Mouse (Mus musculus) spleen, adult 18-20 months (tissue): ENCODE data around the gene Shq1.

Experiments used
- DNase-seq, 2 experiments: peaks; one replicate each; pipeline ENCODE4 v3.0.0; 2022; ENCODE audit warnings: mixed read lengths in 2 of 2

Shq1 gene

DNA sequence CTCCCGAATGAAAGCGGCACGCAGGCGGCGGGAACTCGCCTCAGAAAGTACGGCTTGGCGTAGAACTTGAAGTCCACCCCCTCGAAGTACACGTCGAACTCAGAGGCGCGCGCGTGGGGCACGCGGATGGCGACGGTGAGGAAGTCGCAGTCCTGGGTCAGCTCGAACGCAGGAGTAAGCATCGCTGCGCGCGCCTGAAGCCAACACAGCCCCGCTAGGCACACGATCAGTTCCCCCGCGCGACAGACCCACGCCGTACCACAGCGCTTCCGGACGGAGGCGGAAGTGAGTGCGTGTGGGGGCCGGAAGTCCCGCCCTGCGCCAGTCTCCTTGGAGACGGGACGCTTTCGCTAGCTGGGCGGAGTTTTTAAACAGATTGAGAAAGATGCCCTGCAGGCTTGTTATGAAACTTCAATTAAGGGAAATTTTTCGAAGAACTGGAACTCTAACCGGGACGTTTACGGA is at the start of gene Shq1:
Shq1 (minus strand) TSS at position 278 of the 465 bp plus-strand sequence.
- DNase-seq = peak; percentile 76 to 87

DNA sequence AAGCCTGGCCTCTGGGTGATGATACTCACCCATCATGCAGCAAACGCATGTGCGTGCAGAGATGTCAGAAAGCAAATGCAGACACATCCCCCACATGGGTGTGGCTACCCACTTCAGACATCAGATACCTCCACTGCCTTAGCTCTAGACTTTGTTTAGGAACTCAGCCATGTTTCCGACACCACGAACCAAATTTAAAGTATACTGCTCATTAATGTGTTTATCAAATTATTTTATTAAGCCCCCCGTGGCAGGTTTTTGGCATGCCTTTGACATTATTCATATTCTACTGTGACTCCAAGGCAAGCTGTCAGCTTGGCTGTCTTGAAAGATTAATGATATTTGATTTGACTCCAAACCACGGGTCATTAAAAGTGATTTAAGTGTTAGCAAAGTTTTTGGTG is 49.1 kb upstream of the Shq1 start:
- DNase-seq = no peak

DNA sequence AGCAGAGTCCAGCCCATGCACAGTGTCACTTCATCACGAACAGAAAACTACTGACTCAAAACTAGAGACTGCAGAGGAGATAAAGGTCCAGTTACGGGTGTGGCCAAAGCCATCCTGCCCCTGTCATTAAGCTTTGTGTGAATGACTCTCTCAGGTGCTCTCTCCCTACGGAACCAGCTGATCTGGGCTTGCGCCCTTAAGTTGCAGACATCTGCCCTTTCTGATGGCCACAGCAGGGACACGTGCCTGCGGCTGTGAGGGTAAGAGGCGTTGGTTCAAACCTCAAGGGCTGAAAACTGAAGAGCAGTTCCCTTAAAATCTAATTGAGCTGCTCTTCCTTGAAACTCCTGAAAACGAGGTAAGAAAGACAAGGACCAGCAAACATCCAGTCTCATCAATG is 45.9 kb upstream of the Shq1 start:
- DNase-seq = no peak

DNA sequence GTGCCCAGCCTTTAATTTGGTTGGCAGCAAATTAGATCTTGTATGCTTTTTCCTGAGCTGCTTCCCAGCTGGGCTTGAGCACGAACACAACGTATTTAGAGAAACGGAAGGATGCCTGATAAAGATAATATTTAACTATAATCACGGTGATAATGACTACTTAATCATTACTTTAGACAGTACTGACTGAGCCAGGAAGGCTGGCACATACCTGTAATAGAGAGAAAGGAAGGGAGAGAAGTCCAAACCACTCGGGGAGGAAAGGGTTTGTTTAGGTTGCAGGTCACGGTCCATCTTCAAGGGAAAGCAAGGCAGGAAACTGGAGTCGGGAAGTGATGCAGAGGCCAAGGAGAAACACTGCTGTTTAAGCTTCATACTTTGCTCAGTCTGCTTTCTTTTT is 45.2 kb upstream of the Shq1 start:
- no peak for DNase-seq

DNA sequence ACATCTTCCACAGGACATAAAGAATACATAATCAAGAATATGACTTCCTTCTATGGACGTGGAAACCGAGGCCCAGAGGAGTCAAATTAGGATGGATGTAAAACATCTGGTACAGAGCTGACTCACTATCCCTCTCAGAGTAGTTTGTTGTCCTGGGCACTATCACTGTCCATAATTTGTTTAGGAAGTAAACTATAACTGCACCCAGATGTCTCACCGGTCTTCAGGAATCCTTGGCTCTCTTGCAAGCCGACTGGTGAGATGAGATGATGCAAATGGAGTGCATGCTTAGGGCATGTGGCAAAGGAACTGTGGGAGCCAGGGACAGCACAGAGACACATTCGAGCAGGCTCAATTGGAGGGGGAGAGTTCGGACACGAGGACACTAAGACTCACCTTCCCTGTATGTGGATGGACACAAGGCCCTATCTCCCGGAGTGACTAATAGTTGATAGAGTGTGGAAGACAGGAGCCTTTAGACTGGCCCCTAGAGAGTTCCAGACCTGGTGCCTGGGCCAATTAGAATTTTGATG is 44.4 kb upstream of the Shq1 start:
- DNase-seq = no peak

DNA sequence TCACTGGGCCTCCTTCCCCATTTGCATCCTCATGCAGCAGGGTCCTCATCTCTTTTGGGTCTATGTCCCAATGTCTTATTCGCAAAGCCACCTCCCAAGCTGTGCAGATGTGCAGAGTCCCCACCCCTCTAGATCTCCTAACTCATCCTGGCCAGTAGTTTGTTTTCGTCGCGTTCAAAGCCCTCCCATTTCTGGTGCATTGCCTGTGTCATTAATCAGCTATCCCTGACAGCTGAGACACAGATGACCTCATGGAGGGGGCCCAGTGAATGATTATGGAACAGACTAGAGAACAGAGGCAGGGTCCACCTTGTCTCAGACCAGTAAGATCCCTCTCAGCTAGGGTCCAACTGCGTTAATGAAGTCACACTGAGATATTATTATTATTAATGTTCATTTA is 39.9 kb upstream of the Shq1 start:
- DNase-seq = no peak

DNA sequence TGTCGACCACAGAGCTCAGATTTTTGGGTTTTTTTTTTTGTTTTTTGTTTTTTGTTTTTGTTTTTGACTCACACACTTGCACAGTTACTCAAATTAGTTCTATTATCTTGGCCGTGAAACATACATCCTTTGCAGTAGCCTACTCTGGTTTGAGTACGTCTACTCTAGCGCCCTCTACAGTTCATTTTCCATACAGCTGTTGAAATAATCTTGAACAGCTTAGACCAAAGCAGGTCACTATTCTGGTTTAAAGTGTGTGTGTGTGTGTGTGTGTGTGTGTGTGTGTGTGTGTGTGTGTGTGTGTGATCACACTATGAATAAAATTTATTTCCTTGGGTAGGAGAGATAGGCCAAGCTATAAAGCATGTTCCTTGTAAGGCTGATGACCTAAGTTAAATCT is 39.2 kb upstream of the Shq1 start:
- no peak for DNase-seq

DNA sequence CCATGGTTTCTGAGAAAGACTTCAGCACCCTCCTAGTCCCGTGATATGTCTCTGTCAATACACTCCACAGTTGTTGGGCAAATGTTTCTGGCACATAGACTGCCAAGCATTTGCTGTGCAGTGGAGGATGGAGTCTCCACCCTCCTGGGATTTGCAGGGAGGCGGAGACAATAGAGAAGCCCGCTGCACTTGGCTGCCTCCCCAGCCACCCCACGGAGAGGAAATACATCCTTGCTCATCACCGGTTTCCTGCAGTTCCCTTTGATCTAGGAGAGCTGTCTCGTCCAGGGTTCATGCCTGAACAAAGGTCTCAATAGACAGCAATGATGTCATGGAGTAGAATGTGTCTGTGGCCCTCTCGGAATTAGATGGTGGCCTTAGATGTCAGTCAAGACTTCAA is 38.5 kb upstream of the Shq1 start:
- no peak for DNase-seq

DNA sequence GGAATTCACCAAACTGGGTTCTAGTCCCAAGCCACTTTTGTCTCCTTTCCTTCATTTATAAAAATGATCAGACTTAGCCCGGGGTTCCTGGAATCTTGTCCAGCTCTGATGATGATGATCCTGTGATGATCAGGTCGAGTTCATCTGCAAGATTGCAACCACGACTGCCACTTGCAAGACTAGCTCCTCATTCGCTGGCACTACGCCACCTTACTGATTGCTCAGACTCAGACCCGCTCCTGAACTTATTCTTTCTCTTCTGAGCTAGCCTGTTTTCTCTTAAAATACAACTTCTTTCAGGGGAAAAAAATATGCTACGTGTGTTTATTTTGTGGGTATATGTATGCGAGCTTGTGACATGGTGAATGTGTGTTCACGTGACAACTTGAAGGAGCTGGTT is 38.0 kb upstream of the Shq1 start:
- DNase-seq = no peak

DNA sequence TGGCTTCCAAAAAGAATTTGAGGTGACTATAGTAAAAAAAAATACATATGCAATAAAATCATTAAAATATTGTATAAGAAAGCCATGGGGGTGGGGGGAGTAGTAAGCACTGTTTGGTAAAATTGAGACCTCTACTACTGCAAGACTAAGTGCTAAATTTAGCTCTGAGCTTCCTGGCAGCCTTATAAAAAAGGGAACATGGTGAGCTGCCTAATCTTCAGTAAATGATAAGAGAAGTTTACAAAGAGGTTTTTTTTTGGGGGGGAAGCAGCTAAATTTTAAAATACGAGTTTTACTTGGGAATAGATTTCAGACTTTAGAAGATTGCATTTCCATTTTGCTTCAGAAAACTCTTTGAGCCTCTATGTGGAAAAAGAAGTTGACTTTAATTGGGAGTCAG is 37.3 kb upstream of the Shq1 start:
- no peak for DNase-seq

DNA sequence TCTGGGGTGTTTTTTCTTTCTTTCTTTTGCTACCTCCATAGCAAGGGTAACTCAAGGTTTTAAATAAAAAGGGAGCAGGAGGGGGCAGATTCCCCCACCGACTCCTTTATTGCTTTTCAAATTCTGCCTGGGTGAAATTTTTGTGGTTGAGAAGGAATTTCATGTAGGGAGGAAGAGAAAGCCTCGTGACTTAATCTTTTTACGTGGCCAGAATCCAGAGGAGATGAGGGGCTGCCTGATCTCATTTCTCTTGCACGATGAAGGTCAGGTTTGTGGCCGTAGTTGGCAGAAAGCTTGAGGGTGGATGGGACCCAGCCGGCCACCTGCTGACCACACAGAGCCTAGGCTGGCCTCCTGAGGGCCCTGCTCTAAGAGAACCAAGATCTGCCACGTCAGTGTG is 36.6 kb upstream of the Shq1 start:
- DNase-seq = no peak

DNA sequence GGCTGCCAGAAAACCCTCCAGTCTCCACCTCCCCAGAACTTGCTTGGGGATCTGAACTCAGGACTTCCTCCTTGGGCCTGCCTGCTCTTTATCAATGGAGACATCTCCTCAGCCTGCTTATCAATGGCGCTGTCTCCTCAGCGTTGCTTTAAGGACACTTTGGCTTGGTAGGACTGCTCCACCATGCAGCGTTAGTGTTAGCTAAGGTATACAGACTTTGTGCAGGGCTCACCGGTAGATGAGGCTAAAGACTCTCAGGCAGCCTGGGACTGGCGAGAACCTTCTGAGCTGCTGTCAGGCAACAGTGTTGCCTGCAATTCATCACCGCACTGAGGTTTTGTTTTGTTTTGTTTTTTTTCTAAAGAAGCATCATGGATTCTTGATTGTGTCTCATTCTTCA is 35.9 kb upstream of the Shq1 start:
- DNase-seq = no peak

DNA sequence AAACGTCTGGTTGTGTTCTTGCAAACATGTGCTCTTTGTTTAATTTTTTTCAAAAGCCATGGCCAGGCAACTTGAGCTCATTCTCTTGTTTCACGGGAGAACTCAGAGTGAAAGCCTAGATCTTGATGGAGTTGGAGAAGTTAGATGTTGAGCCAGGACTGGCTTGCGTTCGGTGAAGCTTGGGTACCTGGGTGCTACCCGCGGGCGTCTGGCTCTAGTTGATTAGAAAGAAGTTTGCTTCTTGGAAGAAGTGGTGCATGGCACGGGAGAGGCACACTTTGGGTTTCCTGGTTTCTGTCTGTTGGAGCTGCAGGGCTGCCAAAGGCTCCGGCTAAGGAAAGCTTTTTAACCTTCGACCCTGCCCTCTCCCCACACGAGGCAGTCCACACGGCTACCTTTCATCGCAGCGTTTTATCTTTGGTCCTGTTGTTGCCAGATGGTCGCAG is 34.4 kb upstream of the Shq1 start:
- no peak for DNase-seq

DNA sequence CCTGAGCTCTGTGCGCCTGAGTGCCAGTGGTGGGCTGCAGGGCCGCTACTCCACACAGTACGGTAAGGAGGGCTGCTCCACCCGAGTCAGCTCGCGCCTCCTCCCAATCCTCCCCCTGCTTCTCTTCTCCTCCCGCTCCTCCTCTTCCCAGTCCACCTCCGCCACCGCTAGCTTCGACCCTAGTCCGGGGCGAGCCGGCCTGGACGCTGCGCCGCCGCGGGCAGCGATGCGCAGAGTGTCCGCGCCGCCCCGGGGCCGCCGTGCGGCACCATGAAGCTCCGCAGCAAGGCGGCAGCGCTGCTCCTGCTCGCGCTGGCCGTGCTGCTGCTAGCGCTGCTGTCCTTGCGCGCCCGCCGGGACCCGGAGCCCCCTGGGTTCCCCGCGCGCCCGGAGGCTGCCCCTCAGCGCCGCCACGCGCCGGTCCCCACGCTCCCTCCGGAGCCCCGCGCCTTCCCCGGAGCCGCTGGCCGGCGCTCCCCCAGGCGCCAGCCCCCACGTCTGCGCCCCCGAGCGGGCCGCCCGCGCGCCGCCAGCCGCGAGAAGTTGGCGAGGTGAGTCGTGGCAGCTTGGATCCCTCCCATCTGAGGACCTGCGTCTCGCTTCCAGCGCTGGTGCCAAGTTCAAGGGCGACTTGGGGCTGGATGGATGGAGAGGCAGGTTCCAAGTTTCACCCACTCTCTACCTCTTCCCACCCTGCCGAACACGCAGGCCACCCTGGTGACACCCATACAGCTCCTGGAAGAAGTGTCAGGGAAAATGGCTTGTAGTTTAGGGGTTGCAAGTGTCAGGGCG is 33.8 kb upstream of the Shq1 start, which contains the start of gene Gxylt2:
Gxylt2 (plus strand) TSS at position 161 of the 792 bp plus-strand sequence.
- DNase-seq = no peak

DNA sequence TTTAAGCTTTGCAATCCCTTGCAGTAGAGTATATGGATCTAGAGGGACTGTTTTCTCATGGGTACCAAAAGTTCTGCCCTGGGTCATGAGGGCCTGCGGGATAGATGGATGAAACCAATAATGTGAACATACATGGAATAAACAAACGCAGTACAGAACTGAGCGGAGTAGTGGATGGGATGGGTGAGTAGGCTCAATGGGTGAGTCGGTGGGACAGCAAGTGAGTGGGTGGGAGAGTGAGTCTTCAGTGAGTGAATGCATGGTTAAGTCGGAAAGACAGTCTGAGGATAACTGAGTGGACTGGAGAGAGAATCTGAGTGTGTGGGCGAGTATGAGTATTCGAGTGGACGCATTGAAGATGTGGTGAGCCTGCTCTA is 33.2 kb upstream of the Shq1 start:
- no peak for DNase-seq

DNA sequence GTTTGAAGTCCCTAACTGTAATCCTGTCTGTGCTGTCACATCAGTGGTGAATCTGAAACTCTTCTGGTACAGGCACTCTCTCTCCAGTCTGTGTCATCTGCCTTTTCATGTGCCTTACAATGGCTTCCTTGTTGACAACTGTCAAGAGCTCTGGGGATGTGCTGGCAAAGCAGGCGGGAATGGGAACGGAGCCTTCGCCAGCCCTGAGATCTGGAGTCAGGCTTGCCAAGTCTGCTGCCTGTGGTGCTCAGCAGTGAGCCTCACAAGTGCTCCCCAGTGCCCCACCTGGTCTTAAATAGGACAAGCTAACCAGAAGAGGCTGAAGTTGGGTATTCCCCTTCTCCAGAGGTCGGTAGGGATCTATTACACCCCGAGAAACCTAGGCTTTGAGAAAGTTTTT is 29.8 kb upstream of the Shq1 start:
- DNase-seq = no peak

DNA sequence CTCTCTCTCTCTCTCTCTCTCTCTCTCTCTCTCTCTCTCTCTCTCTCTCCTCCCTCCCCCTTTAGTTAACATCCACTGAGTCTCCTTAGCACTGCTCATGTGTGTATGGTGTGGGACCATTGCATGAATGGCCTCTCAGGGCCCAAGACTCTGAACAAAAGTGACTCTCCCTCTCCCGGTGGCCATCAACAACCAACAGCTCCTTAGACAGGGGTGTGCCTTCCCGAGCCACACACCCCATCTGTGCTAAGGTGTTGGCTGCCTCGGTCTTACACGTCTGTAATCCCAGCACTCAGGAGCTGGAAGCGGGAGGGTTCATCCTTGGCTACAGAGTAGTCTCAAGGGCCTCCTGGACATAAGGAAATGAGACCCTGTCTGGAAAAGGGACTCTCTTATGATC is 29.0 kb upstream of the Shq1 start:
- DNase-seq = no peak

DNA sequence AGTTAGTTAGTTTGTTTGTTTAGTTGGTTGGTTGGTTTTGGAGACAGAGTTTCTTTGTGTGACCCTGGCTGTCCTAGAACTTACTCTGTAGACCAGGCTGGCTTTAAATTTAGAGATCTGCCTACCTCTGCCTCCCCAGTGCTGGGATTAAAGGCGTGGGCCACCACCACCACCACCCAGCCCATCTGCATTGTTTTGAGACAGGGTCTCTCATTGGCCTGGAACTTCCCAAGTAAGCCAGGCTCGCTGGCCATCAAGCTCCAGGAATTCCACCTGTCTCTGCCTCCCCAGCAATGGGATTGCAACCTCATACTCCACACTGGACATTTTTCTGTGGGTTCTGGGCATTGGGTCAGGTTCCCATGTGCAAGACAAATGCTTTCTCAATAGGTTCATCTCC is 15.4 kb upstream of the Shq1 start:
- no peak for DNase-seq

DNA sequence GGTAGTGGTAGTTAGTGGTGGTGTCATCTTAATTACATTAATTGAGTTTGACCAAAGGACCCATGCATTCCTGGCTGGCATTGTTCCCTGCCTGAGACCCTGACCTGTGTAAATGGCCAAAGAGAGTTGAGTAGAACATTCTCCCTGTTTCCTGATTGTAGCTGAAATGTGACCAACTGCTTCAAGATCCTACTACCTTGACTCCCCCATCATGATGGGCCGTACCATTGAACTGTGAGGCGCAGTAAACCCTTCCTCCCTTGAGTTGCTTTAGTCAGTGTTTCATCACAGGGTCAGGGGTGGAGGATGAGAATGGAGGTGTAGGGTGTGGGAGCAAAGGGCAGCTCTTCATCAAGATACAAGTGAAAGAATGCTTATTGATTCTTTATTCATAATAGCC is 7.7 kb upstream of the Shq1 start:
- no peak for DNase-seq

DNA sequence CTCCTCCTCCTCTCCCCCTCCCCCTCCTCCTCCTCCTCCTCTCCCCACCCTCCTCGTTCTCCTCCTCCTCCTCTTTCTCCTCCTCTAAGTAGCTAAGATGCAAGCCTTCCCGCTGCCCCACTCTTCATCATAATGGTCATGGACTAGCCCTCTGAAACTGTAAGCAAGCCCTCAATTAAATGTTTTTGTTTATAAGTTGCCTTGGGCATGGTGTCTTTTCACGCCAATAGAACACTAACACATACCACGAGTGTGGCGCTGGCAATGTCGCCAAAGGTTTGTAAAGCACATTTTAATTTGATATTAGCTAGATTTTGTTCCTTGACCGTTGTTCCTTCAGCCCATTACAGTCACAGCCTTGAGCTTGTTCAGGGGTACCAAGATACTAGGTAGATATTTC is 5.5 kb upstream of the Shq1 start:
- DNase-seq = no peak

DNA sequence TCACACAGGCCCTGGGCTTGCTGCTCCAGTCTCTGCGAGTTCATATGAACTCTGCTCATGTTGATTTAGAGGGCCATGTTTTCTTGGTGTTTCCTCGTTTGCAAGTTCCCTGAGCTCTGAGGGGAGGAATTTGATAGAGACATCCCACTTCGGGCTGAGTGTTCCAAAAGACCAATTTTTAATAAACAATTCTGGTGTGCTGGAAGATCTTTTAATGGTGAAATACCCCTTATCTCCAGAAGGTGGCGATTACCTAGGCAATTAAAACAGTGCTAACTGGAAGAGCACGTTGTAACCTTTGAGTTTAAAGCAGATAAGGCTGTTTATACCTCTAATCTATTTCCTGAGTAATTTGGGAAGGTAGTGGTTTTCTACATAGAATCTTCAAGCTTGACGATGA is 4.0 kb upstream of the Shq1 start:
- no peak for DNase-seq

DNA sequence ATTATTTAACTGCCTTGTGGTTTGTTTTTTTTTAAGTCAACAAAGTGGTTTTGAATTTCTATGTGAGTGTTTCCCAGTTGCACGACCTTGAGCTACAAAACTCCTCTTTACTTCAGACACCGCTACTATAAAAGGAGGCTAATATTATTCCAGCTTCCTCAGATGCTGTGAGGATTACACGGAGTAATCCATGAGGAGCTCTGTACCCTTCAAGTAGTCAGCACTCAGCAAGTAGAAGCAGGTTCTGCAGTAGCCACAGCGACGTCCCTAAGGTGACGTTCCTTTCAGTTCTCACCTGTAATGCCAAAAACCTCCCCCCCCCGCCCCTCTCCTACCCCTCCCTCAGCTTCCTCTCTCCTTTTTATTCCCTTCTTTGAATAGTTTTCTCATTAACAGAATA is 444 bp upstream of the Shq1 start:
- DNase-seq = no peak

DNA sequence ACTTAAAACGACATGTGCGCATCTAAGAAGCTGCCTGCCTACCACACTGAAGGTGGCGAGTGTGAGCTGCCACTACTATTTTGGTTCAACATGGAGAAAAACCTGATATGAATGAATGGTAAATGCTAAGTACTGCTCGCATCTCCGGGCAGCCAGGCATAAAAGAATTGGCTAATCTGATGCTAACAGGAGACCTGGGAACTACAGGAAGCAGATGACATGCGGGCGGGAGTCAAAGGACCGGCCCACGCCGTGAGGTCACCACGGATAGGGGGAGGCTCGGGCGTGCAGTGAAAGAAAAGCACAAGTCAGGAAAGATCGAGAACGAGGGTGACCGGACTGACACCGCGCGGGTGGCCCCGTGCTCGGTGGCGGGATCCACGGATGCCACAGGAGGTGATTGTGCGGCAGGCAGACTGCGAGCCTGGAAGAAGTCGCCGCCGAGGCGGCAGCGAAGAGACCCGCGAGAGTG is 551 bp downstream of the Shq1 start:
- peak; percentile 30 to 44 for DNase-seq

DNA sequence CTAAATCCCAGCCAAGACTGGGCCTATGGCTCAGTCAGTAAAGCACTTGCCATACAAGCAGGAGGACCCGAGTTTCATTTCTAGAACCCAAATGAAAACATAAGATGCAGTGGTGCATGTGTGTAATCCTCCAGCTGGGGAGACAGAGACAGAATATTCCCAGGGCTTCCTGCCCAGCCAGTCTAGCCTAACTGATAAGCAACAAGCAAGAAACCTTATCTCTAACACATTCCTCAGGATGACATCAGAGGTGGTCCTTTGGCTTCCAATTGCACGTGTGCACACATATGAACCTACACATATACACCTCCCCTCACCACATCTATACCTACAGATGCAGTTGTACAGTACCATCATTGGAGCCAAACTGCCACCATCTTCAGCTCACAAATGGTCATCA is 2.1 kb downstream of the Shq1 start:
- no peak for DNase-seq

DNA sequence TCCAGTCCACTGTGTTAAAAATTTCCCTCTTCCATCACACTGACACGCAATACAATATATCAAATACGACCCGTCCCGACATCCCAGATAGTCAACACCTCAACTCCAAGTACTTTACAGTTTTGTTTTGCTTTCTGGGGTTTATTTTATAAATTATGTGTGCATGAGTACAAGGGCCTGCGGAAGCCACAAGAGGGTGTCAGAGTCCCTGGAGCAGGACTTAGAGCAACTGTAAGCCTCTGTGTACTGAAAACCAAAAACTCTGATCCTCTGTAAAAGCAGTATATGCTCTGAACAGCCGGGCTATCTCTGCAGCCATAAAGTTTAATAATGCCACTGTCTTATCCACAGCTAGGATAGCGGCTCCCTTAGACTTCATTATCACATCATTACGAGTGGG is 3.3 kb downstream of the Shq1 start:
- no peak for DNase-seq
